Mouse (Mus musculus) olfactory bulb, adult 2 months (tissue): ENCODE data around the gene Ccr2.

Experiments
- CTCF ChIP-seq: fragments of 200-500 bp; IDR thresholded peaks from 2 replicates; pipeline ENCODE4 v1.5.1; 2012; ENCODE audit warnings: low read depth, mild to moderate bottlenecking, low read length, moderate library complexity; ENCODE audit not compliant: insufficient read depth
- POLR2A ChIP-seq: fragments of 200-500 bp; IDR thresholded peaks from 2 replicates; pipeline ENCODE4 v1.6.1; 2012; ENCODE audit warnings: mild to moderate bottlenecking, low read depth, low read length, moderate library complexity; ENCODE audit not compliant: insufficient read depth

DNA sequence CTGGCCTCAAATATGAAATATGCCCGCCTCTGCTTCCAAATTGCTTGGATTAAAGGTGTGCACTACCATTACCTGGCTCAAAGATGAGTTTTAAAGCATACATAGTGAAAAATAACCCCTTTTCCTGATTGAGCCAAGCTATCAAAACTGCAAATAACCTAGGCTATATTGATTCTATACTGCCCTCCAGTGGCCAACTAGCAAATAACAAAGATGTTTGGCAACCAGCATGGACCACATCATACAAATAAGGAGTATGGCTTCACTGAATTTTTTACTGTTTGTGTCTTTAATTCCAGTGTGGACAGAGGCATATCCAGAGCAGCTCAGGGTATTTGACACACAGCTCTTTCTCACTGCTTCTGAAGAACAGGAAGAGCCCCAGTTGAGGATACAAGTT is 26.6 kb downstream of the Ccr2 start:
- TF ChIP-seq CTCF = no peak
- no peak for TF ChIP-seq POLR2A
